Mouse (Mus musculus) induced T-regulatory cell, adult 2 months (primary cell): ENCODE results near the gene Fbxo40.

Experiments used
- DNase-seq: peaks from one replicate; pipeline ENCODE4 v3.0.0-alpha.2; 2012; ENCODE audit warnings: low read depth

Gene Fbxo40

GRCm38 (mm10) chr16:36989999-36990625 lies at the start of gene Fbxo40:
Gene Fbxo40 (minus strand): TSS chr16:36990467.
- DNase-seq, result no peak

- DNase-seq, result no peak
Observed at GRCm38 (mm10) chr16:37034751-37035150, 44.5 kb upstream of the Fbxo40 start.

GRCm38 (mm10) chr16:37031996-37032395 lies 41.7 kb upstream of the Fbxo40 start:
- DNase-seq, result no peak

GRCm38 (mm10) chr16:37027581-37027980 lies 37.3 kb upstream of the Fbxo40 start:
- no peak for DNase-seq

- DNase-seq, result no peak
Observed at GRCm38 (mm10) chr16:37012336-37012735, 22.1 kb upstream of the Fbxo40 start.

- no peak for DNase-seq
Observed at GRCm38 (mm10) chr16:37011922-37012289, 21.6 kb upstream of the Fbxo40 start.

- peak; percentile 97 for DNase-seq
Observed at GRCm38 (mm10) chr16:37011061-37011921, 21.0 kb upstream of the Fbxo40 start, which contains the start of gene Polq. Gene Polq (plus strand): TSS chr16:37011786.

GRCm38 (mm10) chr16:37010370-37010769 lies 20.1 kb upstream of the Fbxo40 start:
- peak; percentile 85 for DNase-seq

- DNase-seq, result peak; percentile 20
Observed at GRCm38 (mm10) chr16:37009262-37009661, 19.0 kb upstream of the Fbxo40 start.

GRCm38 (mm10) chr16:36999366-36999972 lies 9.2 kb upstream of the Fbxo40 start:
- no peak for DNase-seq

- DNase-seq, result no peak
Observed at GRCm38 (mm10) chr16:36997650-36998049, 7.4 kb upstream of the Fbxo40 start.

GRCm38 (mm10) chr16:36989493-36989892 lies 774 bp downstream of the Fbxo40 start:
- DNase-seq, result peak; percentile 27

- DNase-seq, result no peak
Observed at GRCm38 (mm10) chr16:36988066-36988465, 2.2 kb downstream of the Fbxo40 start.

GRCm38 (mm10) chr16:36987399-36987798 lies 2.9 kb downstream of the Fbxo40 start:
- no peak for DNase-seq

- DNase-seq, result peak; percentile 72
Observed at GRCm38 (mm10) chr16:36985636-36986042, 4.6 kb downstream of the Fbxo40 start.

- no peak for DNase-seq
Observed at GRCm38 (mm10) chr16:36983796-36984195, 6.5 kb downstream of the Fbxo40 start.

- no peak for DNase-seq
Observed at GRCm38 (mm10) chr16:36979127-36979526, 11.1 kb downstream of the Fbxo40 start.

- DNase-seq, result no peak
Observed at GRCm38 (mm10) chr16:36963415-36963814, 26.9 kb downstream of the Fbxo40 start.

GRCm38 (mm10) chr16:36955106-36955505 lies 35.2 kb downstream of the Fbxo40 start:
- DNase-seq, result no peak

- no peak for DNase-seq
Observed at GRCm38 (mm10) chr16:36951029-36951428, 39.2 kb downstream of the Fbxo40 start.

- DNase-seq, result no peak
Observed at GRCm38 (mm10) chr16:36949614-36950336, 40.5 kb downstream of the Fbxo40 start.

- DNase-seq, result no peak
Observed at GRCm38 (mm10) chr16:36947646-36948197, 42.5 kb downstream of the Fbxo40 start.
